Mouse (Mus musculus) forebrain, postnatal 0 days (tissue): ENCODE measurements around the gene Stx5a. TPM values are rescaled to one million over a fixed set of nuclear protein-coding genes. Genes with fewer than 3 reads are reported as not detected.

Experiments
- ATAC-seq: fragments of 200-750 bp; cut with Nextera tagmentation; 2 replicates; pipeline ENCODE4 v1.8.0; 2017; ENCODE audit warnings: mild to moderate bottlenecking, moderate library complexity
- DNase-seq: peaks from one replicate; pipeline ENCODE4 v3.0.0-alpha.2; 2015
- H3K27ac ChIP-seq: fragments of 300-500 bp; sonication (generic); 2 replicates; pipeline ENCODE4 v1.5.1; 2014; ENCODE audit warnings: low read depth, mild to moderate bottlenecking, antibody characterized with exemption, low read length, moderate library complexity, mixed read lengths
- H3K27me3 ChIP-seq: fragments of 300-500 bp; sonication (generic); 2 replicates; pipeline ENCODE4 v1.6.1; 2014; ENCODE audit warnings: mild to moderate bottlenecking, low read length, mixed read lengths; ENCODE audit not compliant: insufficient read depth
- H3K36me3 ChIP-seq: fragments of 300-500 bp; sonication (generic); 2 replicates; pipeline ENCODE4 v1.6.1; 2014; ENCODE audit warnings: mild to moderate bottlenecking, moderate library complexity; ENCODE audit not compliant: insufficient read depth
- H3K4me1 ChIP-seq: fragments of 300-500 bp; sonication (generic); 2 replicates; pipeline ENCODE4 v1.6.1; 2014; ENCODE audit warnings: antibody characterized with exemption; ENCODE audit not compliant: insufficient read depth
- H3K4me2 ChIP-seq: fragments of 300-500 bp; sonication (generic); 2 replicates; pipeline ENCODE4 v1.6.1; 2014; ENCODE audit warnings: low read depth, mild to moderate bottlenecking, moderate library complexity
- H3K4me3 ChIP-seq: fragments of 300-500 bp; sonication (generic); 2 replicates; pipeline ENCODE4 v1.5.1; 2014; ENCODE audit warnings: low read depth, low read length, mixed read lengths
- H3K9ac ChIP-seq: fragments of 300-500 bp; sonication (generic); 2 replicates; pipeline ENCODE4 v1.6.1; 2014; ENCODE audit warnings: mild to moderate bottlenecking
- H3K9me3 ChIP-seq: fragments of 300-500 bp; sonication (generic); 2 replicates; pipeline ENCODE4 v1.6.1; 2016; ENCODE audit warnings: low read length
- CTCF ChIP-seq: sonication (generic); IDR thresholded peaks from 2 replicates; pipeline ENCODE4 v1.5.1; 2016; ENCODE audit warnings: antibody characterized with exemption, control low read depth, low read depth
- WGBS: fragments of 180-500 bp; shearing (Covaris S2); extraction: QIAGEN DNeasy Blood & Tissue Kit; methylation state at CpG from one replicate; pipeline ENCODE4 v1.1.7; 2014; 5-methylcytosine and 5-hydroxymethylcytosine counted together
- polyA plus RNA-seq: library from polyadenylated mRNA; unstranded; fragments of >200 nt; fragmentation: Nextera tagmentation; extraction: Ambion mirVana; gene quantifications from 2 replicates; pipeline ENCODE4 v1.2.1, GENCODE M21; 2015
- total RNA-seq: library from RNA; depleted of rRNA; stranded (reverse); fragments of >200 nt; gene quantifications from 2 replicates; pipeline ENCODE4 v1.2.3, GENCODE M21; 2014

Stx5a gene
- total and polyA plus RNA-seq, 2 experiments from 2014 or later: 97.6 to 140 TPM

- Histone ChIP-seq H3K4me3 (no peak overlapping the region), H3K4me2 (no peak overlapping the region), H3K27me3 (no peaks in the 10 kb centered on the region), H3K9me3 (no peaks in the 10 kb centered on the region), H3K4me1 (peaks cover 8% of the 10 kb centered on the region), H3K36me3 (peaks cover 62% of the 10 kb centered on the region), H3K9ac (no peak overlapping the region), H3K27ac (no peak overlapping the region)
- no peak for TF ChIP-seq CTCF
- DNase-seq (no peak), ATAC-seq (no peak)
- WGBS: 96% methylated on average over 1 of the region's 1 CpGs
These were observed 4.2 kb downstream of the Stx5a start for GRCm38 (mm10) chr19:8745382-8745781.

GRCm38 (mm10) chr19:8747368-8747767 is 6.2 kb downstream of the Stx5a start:
- TF ChIP-seq CTCF: peak; percentile 43
- WGBS: 73% methylated on average over 2 of the region's 2 CpGs
- Histone ChIP-seq H3K4me1 (peaks cover 5% of the 10 kb centered on the region), H3K36me3 (peaks cover 75% of the 10 kb centered on the region), H3K9ac (no peak overlapping the region), H3K9me3 (no peaks in the 10 kb centered on the region), H3K4me2 (no peak overlapping the region), H3K27ac (no peak overlapping the region), H3K27me3 (no peaks in the 10 kb centered on the region), H3K4me3 (no peak overlapping the region)
- ATAC-seq (0 out of 2 replicates have a peak, but pooled peaks have one; percentile 20), DNase-seq (no peak)

GRCm38 (mm10) chr19:8755652-8756051 is 14.4 kb downstream of the Stx5a start:
- no peak for TF ChIP-seq CTCF
- H3K36me3 ChIP-seq: peaks cover 30% of the 10 kb centered on the region
- H3K4me3 ChIP-seq: no peak overlapping the region
- WGBS: 83% methylated on average over 3 of the region's 3 CpGs
- peaks cover 16% of the 10 kb centered on the region for H3K4me1 ChIP-seq
- no peaks in the 10 kb centered on the region for H3K9me3 ChIP-seq
- no peaks in the 10 kb centered on the region for H3K27me3 ChIP-seq
- DNase-seq: no peak
- no peak overlapping the region for H3K9ac ChIP-seq
- ATAC-seq: no peak
- no peak overlapping the region for H3K27ac ChIP-seq
- H3K4me2 ChIP-seq: peak overlapping the region; percentile 63; the same call in 1 of the 2 replicates

- WGBS: 2% methylated on average over 75 of the region's 75 CpGs
- Histone ChIP-seq H3K27me3 (no peaks in the 10 kb centered on the region), H3K4me1 (peaks cover 16% of the 10 kb centered on the region), H3K4me2 (peak within 1 kb of the TSS; percentile 63), H3K9ac (peak within 1 kb of the TSS; percentile 92), H3K4me3 (peak within 1 kb of the TSS; percentile 93), H3K9me3 (no peaks in the 10 kb centered on the region), H3K36me3 (peaks cover 21% of the 10 kb centered on the region), H3K27ac (peak within 1 kb of the TSS; percentile 89)
- TF ChIP-seq CTCF: peak; percentile 26; the same call in 1 of the 2 replicates
- ATAC-seq (peak; percentile 96), DNase-seq (peak; percentile 95)
These were observed 15.6 kb downstream of the Stx5a start, which contains the start of gene Nxf1 for GRCm38 (mm10) chr19:8756635-8757387. TSS of gene Nxf1 (plus strand) at chr19:8757073.

- ATAC-seq: no peak
- peak overlapping the region; percentile 89 for H3K27ac ChIP-seq
- TF ChIP-seq CTCF: no peak
- DNase-seq: peak; percentile 21
- peak overlapping the region; percentile 63 for H3K4me2 ChIP-seq
- peak overlapping the region; percentile 93 for H3K4me3 ChIP-seq
- H3K36me3 ChIP-seq: peaks cover 22% of the 10 kb centered on the region
- peak overlapping the region; percentile 92 for H3K9ac ChIP-seq
- H3K9me3 ChIP-seq: no peaks in the 10 kb centered on the region
- 4% methylated on average over 14 of the region's 14 CpGs for WGBS
- H3K4me1 ChIP-seq: peaks cover 16% of the 10 kb centered on the region
- no peaks in the 10 kb centered on the region for H3K27me3 ChIP-seq
These were observed 16.3 kb downstream of the Stx5a start for GRCm38 (mm10) chr19:8757471-8757998.

GRCm38 (mm10) chr19:8758899-8759298 is 17.7 kb downstream of the Stx5a start:
- TF ChIP-seq CTCF: no peak
- peaks cover 27% of the 10 kb centered on the region for H3K36me3 ChIP-seq
- H3K9me3 ChIP-seq: no peaks in the 10 kb centered on the region
- 88% methylated on average over 2 of the region's 2 CpGs for WGBS
- ATAC-seq: no peak
- H3K4me2 ChIP-seq: no peak overlapping the region
- H3K27ac ChIP-seq: no peak overlapping the region
- H3K9ac ChIP-seq: no peak overlapping the region
- peaks cover 16% of the 10 kb centered on the region for H3K4me1 ChIP-seq
- no peak overlapping the region for H3K4me3 ChIP-seq
- H3K27me3 ChIP-seq: no peaks in the 10 kb centered on the region
- DNase-seq: no peak

GRCm38 (mm10) chr19:8760757-8761156 is 19.5 kb downstream of the Stx5a start:
- peaks cover 15% of the 10 kb centered on the region for H3K4me1 ChIP-seq
- WGBS: 90% methylated on average over 2 of the region's 2 CpGs
- H3K9ac ChIP-seq: no peak overlapping the region
- ATAC-seq (no peak), DNase-seq (no peak)
- TF ChIP-seq CTCF: peak; percentile 4; the same call in 1 of the 2 replicates
- no peak overlapping the region for H3K4me3 ChIP-seq
- peaks cover 38% of the 10 kb centered on the region for H3K36me3 ChIP-seq
- no peak overlapping the region for H3K27ac ChIP-seq
- 0 out of 2 replicates have a peak, but pooled peaks cover 5% of the 10 kb centered on the region for H3K9me3 ChIP-seq
- H3K27me3 ChIP-seq: no peaks in the 10 kb centered on the region
- no peak overlapping the region for H3K4me2 ChIP-seq
